Comparison of ENCODE assay signal across 16 mouse cellular contexts in genomic region chr10:53927904-53928303, GRCm38 (mm10).
DNase-seq lines count a peak whose midpoint lies in the region; ATAC-seq and TF ChIP-seq lines count a peak whose summit lies in the region.
"Had no signal": no experiment of that assay in that cellular context is flagged by ENCODE, and none has a peak within 500 bp of the region (broad histone marks: within the 10 kb centered on the region; RNA-seq: fewer than 3 reads in every experiment).

No protein-coding gene starts in this region.

- intact Hi-C loops in left cerebral cortex, postnatal 14 days (cut with DNase I) = no loop called here
- intact Hi-C loops in left cerebral cortex, adult 2 months (cut with DNase I) = no loop called here

- peak; percentile 15 to 31 for DNase-seq in cerebellum, postnatal 14 days
- no peak for DNase-seq in cerebellum, postnatal 4 days (ENCODE audit: low spot score in 2 of 2)
- DNase-seq in left cerebral cortex, postnatal 14 days (ENCODE audit: low spot score in 2 of 2) = peak; percentile 25 to 29
- no peak for DNase-seq in left cerebral cortex, adult 2 months (ENCODE audit: extremely low spot score in 1 of 2, low spot score in 2 of 2)
- no peak for DNase-seq in testis, postnatal 14 days (ENCODE audit: low spot score)
- no peak for DNase-seq in cerebellum, adult 11-12 months
- DNase-seq: B cell, adult 2 months; kidney, adult 2 months; lung, postnatal 14 days; midbrain, embryonic 14.5 days; thymus, postnatal 36 days had no signal

- no peak overlapping the region for H3K27ac ChIP-seq in left cerebral cortex, adult 2 months
- H3K27ac ChIP-seq: hindbrain, embryonic 15.5 days; neural tube, embryonic 12.5 days had no signal

- H3K4me3 ChIP-seq in left cerebral cortex, adult 2 months = no peak overlapping the region
- H3K4me3 ChIP-seq: hindbrain, embryonic 15.5 days; neural tube, embryonic 12.5 days had no signal

- no peak for TF ChIP-seq CTCF in left cerebral cortex, adult 2 months (IDR thresholded peaks at IDR 0.05)

- peak; percentile 89 for ATAC-seq in common myeloid progenitor, adult 5-6 weeks (replicated peaks; ENCODE audit: low read depth, poor library complexity, severe bottlenecking)
- peak; percentile 89 for ATAC-seq in megakaryocyte progenitor cell, adult 5-6 weeks (replicated peaks; ENCODE audit: poor library complexity)
- ATAC-seq: activated CD4-positive, CD25-positive, alpha-beta regulatory T cell, adult 4 months had no signal

Comparison
In these comparisons a context has a peak if more than half of its experiments do, and no peak if none do; other contexts are left out.
1. DNase-seq: peak in cerebellum, postnatal 14 days (2 of 2) and left cerebral cortex, postnatal 14 days (2 of 2); none in cerebellum, postnatal 4 days (0 of 2), left cerebral cortex, adult 2 months (0 of 2), testis, postnatal 14 days (single experiment) and cerebellum, adult 11-12 months (single experiment).